Mouse (Mus musculus) lung, postnatal 4 days (tissue): ENCODE measurements around the gene Kmt2c.
A peak's percentile ranks its signal among the peaks of the same experiment; 100 is the strongest.
"Not testable (repeated sequence)": the region's sequence is repeated elsewhere in the genome, so short reads cannot be mapped to it uniquely, and the experiment has no call there.

ENCODE experiments used
- DNase-seq, 2 experiments: peaks; one replicate each; pipeline ENCODE4 v3.0.0; 2021

Kmt2c gene

GRCm38 (mm10) chr5:25367126-25367525, 131.5 kb downstream of the Kmt2c start:
- no peak for DNase-seq

- no peak for DNase-seq
Measured at GRCm38 (mm10) chr5:25353509-25353908, 145.1 kb downstream of the Kmt2c start.

- DNase-seq, result no peak
Measured at GRCm38 (mm10) chr5:25331322-25331721, 167.3 kb downstream of the Kmt2c start.

GRCm38 (mm10) chr5:25313881-25314280, 184.7 kb downstream of the Kmt2c start:
- peak in 1 of 2 experiments; percentile 12 for DNase-seq

- no peak for DNase-seq
Measured at GRCm38 (mm10) chr5:25310226-25310625, 188.4 kb downstream of the Kmt2c start.

GRCm38 (mm10) chr5:25296830-25297229, 201.8 kb downstream of the Kmt2c start:
- DNase-seq, result no peak

- no peak for DNase-seq
Measured at GRCm38 (mm10) chr5:25283988-25284387, 214.6 kb downstream of the Kmt2c start.

GRCm38 (mm10) chr5:25276365-25276764, 222.2 kb downstream of the Kmt2c start:
- no peak for DNase-seq

- DNase-seq, result no peak
Measured at GRCm38 (mm10) chr5:25275629-25276028, 223.0 kb downstream of the Kmt2c start.

GRCm38 (mm10) chr5:25268258-25268888, 230.2 kb downstream of the Kmt2c start:
- DNase-seq, result no peak

- DNase-seq, result no peak
Measured at GRCm38 (mm10) chr5:25262266-25262665, 236.3 kb downstream of the Kmt2c start.

GRCm38 (mm10) chr5:25261452-25261851, 237.1 kb downstream of the Kmt2c start:
- no peak for DNase-seq

GRCm38 (mm10) chr5:25256686-25257085, 241.9 kb downstream of the Kmt2c start:
- DNase-seq, result no peak

- DNase-seq, result no peak
Measured at GRCm38 (mm10) chr5:25254491-25254890, 244.1 kb downstream of the Kmt2c start.

- no peak for DNase-seq
Measured at GRCm38 (mm10) chr5:25252825-25253544, 245.6 kb downstream of the Kmt2c start.

GRCm38 (mm10) chr5:25252423-25252822, 246.2 kb downstream of the Kmt2c start:
- DNase-seq, result no peak

GRCm38 (mm10) chr5:25247036-25247435, 251.5 kb downstream of the Kmt2c start:
- no peak for DNase-seq

GRCm38 (mm10) chr5:25246473-25246865, 252.1 kb downstream of the Kmt2c start:
- DNase-seq, result no peak

GRCm38 (mm10) chr5:25245806-25246472, 252.6 kb downstream of the Kmt2c start:
- no peak for DNase-seq

GRCm38 (mm10) chr5:25243101-25243500, 255.5 kb downstream of the Kmt2c start:
- no peak for DNase-seq

GRCm38 (mm10) chr5:25224377-25224776, 274.2 kb downstream of the Kmt2c start:
- not testable (repeated sequence) for DNase-seq

GRCm38 (mm10) chr5:25222752-25223702, 275.6 kb downstream of the Kmt2c start, which contains the start of gene E130116L18Rik:
Gene E130116L18Rik, minus strand, starts transcription at chr5:25223153.
- peak; percentile 93 to 94 for DNase-seq
